Mouse (Mus musculus) neural tube, embryonic 15.5 days (tissue): ENCODE data around the gene Rasgrf2. TPM values are rescaled to one million over a fixed set of nuclear protein-coding genes. Genes with fewer than 3 reads are reported as not detected.

Experiments
- ATAC-seq: fragments of 200-750 bp; cut with Nextera tagmentation; 2 replicates; pipeline ENCODE4 v1.8.0; 2017; ENCODE audit warnings: mild to moderate bottlenecking, moderate TSS enrichment, moderate library complexity; ENCODE audit not compliant: low FRiP score
- H3K27ac ChIP-seq: fragments of 300-500 bp; sonication (generic); replicated peaks from 2 replicates; pipeline ENCODE4 v1.5.1; 2015; ENCODE audit warnings: mild to moderate bottlenecking, inconsistent platforms
- H3K27me3 ChIP-seq: fragments of 300-500 bp; sonication (generic); replicated peaks from 2 replicates; pipeline ENCODE4 v1.6.1; 2015; ENCODE audit warnings: inconsistent platforms
- H3K36me3 ChIP-seq: fragments of 300-500 bp; sonication (generic); 2 replicates; pipeline ENCODE4 v1.6.1; 2015; ENCODE audit warnings: inconsistent platforms
- H3K4me1 ChIP-seq: fragments of 300-500 bp; sonication (generic); 2 replicates; pipeline ENCODE4 v1.6.1; 2015; ENCODE audit warnings: inconsistent platforms
- H3K4me2 ChIP-seq: fragments of 300-500 bp; sonication (generic); 2 replicates; pipeline ENCODE4 v1.6.1; 2015; ENCODE audit warnings: inconsistent platforms, mild to moderate bottlenecking, moderate library complexity
- H3K4me3 ChIP-seq: fragments of 300-500 bp; sonication (generic); replicated peaks from 2 replicates; pipeline ENCODE4 v1.5.1; 2015; ENCODE audit warnings: mild to moderate bottlenecking, inconsistent platforms
- H3K9ac ChIP-seq: fragments of 300-500 bp; sonication (generic); replicated peaks from 2 replicates; pipeline ENCODE4 v1.6.1; 2015; ENCODE audit warnings: mild to moderate bottlenecking, inconsistent platforms
- H3K9me3 ChIP-seq: fragments of 300-500 bp; sonication (generic); replicated peaks from 2 replicates; pipeline ENCODE4 v1.6.1; 2016; ENCODE audit warnings: inconsistent platforms
- WGBS: fragments of 180-500 bp; shearing (Covaris S2); methylation state at CpG from one replicate; pipeline ENCODE4 v1.1.7; 2015; ENCODE audit warnings: mixed read lengths; 5-methylcytosine and 5-hydroxymethylcytosine counted together
- polyA plus RNA-seq: library from polyadenylated mRNA; unstranded; fragments of >200 nt; fragmentation: Nextera tagmentation; extraction: Ambion mirVana; gene quantifications from 2 replicates; pipeline ENCODE4 v1.2.1, GENCODE M21; 2015

Gene Rasgrf2
- polyA plus RNA-seq, 1 experiment from 2014 or later, result 7.5 TPM

GRCm38 (mm10) chr13:92030364-92031057 lies 100.9 kb downstream of the Rasgrf2 start:
- no peak overlapping the region for H3K27ac ChIP-seq
- H3K4me3 ChIP-seq, result no peak overlapping the region
- no peaks in the 10 kb centered on the region for H3K27me3 ChIP-seq
- H3K9me3 ChIP-seq, result no peaks in the 10 kb centered on the region; the same call in 1 of the 2 replicates
- H3K36me3 ChIP-seq, result no peaks in the 10 kb centered on the region
- no peak overlapping the region for H3K4me2 ChIP-seq
- no peak overlapping the region for H3K9ac ChIP-seq
- 92% methylated on average over 24 of the region's 24 CpGs for WGBS
- ATAC-seq, result no peak
- no peaks in the 10 kb centered on the region for H3K4me1 ChIP-seq

GRCm38 (mm10) chr13:92029666-92030065 lies 101.8 kb downstream of the Rasgrf2 start:
- Histone ChIP-seq H3K9me3 (no peaks in the 10 kb centered on the region; the same call in 1 of the 2 replicates), H3K27ac (no peak overlapping the region), H3K36me3 (no peaks in the 10 kb centered on the region), H3K4me3 (no peak overlapping the region), H3K4me1 (no peaks in the 10 kb centered on the region), H3K27me3 (no peaks in the 10 kb centered on the region), H3K9ac (no peak overlapping the region), H3K4me2 (no peak overlapping the region)
- 84% methylated on average over 3 of the region's 3 CpGs for WGBS
- no peak for ATAC-seq

GRCm38 (mm10) chr13:92027951-92028350 lies 103.5 kb downstream of the Rasgrf2 start:
- Histone ChIP-seq H3K4me3 (no peak overlapping the region), H3K4me1 (no peaks in the 10 kb centered on the region), H3K36me3 (no peaks in the 10 kb centered on the region), H3K27ac (no peak overlapping the region), H3K4me2 (no peak overlapping the region), H3K27me3 (no peaks in the 10 kb centered on the region), H3K9ac (no peak overlapping the region), H3K9me3 (no peaks in the 10 kb centered on the region; the same call in 1 of the 2 replicates)
- ATAC-seq, result no peak
- WGBS, result 90% methylated on average over 5 of the region's 5 CpGs

GRCm38 (mm10) chr13:92026651-92027050 lies 104.8 kb downstream of the Rasgrf2 start:
- ATAC-seq, result no peak
- H3K9ac ChIP-seq, result no peak overlapping the region
- H3K4me3 ChIP-seq, result no peak overlapping the region
- no peaks in the 10 kb centered on the region for H3K4me1 ChIP-seq
- H3K9me3 ChIP-seq, result no peaks in the 10 kb centered on the region; the same call in 1 of the 2 replicates
- WGBS, result 72% methylated on average over 2 of the region's 2 CpGs
- H3K4me2 ChIP-seq, result no peak overlapping the region
- H3K27ac ChIP-seq, result no peak overlapping the region
- no peaks in the 10 kb centered on the region for H3K27me3 ChIP-seq
- H3K36me3 ChIP-seq, result no peaks in the 10 kb centered on the region

- no peaks in the 10 kb centered on the region for H3K4me1 ChIP-seq
- H3K4me2 ChIP-seq, result no peak overlapping the region
- H3K27ac ChIP-seq, result no peak overlapping the region
- H3K9ac ChIP-seq, result no peak overlapping the region
- no peak for ATAC-seq
- 96% methylated on average over 3 of the region's 3 CpGs for WGBS
- no peak overlapping the region for H3K4me3 ChIP-seq
- H3K27me3 ChIP-seq, result no peaks in the 10 kb centered on the region
- H3K36me3 ChIP-seq, result no peaks in the 10 kb centered on the region
- H3K9me3 ChIP-seq, result no peaks in the 10 kb centered on the region
Observed at GRCm38 (mm10) chr13:92025124-92025523, 106.3 kb downstream of the Rasgrf2 start.

- no peak overlapping the region for H3K27ac ChIP-seq
- no peaks in the 10 kb centered on the region for H3K4me1 ChIP-seq
- no peak for ATAC-seq
- WGBS, result 91% methylated on average over 10 of the region's 10 CpGs
- H3K4me3 ChIP-seq, result no peak overlapping the region
- H3K9ac ChIP-seq, result no peak overlapping the region
- H3K27me3 ChIP-seq, result no peaks in the 10 kb centered on the region
- no peak overlapping the region for H3K4me2 ChIP-seq
- no peaks in the 10 kb centered on the region for H3K36me3 ChIP-seq
- no peaks in the 10 kb centered on the region for H3K9me3 ChIP-seq
Observed at GRCm38 (mm10) chr13:92022202-92022601, 109.3 kb downstream of the Rasgrf2 start.

GRCm38 (mm10) chr13:91996929-91997328 lies 134.5 kb downstream of the Rasgrf2 start:
- Histone ChIP-seq H3K27me3 (no peaks in the 10 kb centered on the region), H3K27ac (no peak overlapping the region), H3K4me2 (no peak overlapping the region), H3K4me3 (no peak overlapping the region), H3K36me3 (no peaks in the 10 kb centered on the region), H3K9ac (no peak overlapping the region), H3K9me3 (no peaks in the 10 kb centered on the region), H3K4me1 (no peaks in the 10 kb centered on the region)
- WGBS, result 63% methylated on average over 3 of the region's 3 CpGs
- ATAC-seq, result no peak

- WGBS, result 89% methylated on average over 2 of the region's 2 CpGs
- Histone ChIP-seq H3K9me3 (no peaks in the 10 kb centered on the region), H3K27me3 (no peaks in the 10 kb centered on the region), H3K4me1 (no peaks in the 10 kb centered on the region), H3K27ac (no peak overlapping the region), H3K9ac (no peak overlapping the region), H3K36me3 (no peaks in the 10 kb centered on the region), H3K4me3 (no peak overlapping the region), H3K4me2 (no peak overlapping the region)
- ATAC-seq, result no peak
Observed at GRCm38 (mm10) chr13:91991412-91991811, 140.0 kb downstream of the Rasgrf2 start.

GRCm38 (mm10) chr13:91990709-91991284 lies 140.7 kb downstream of the Rasgrf2 start:
- WGBS, result 82% methylated on average over 6 of the region's 6 CpGs
- peaks cover 5% of the 10 kb centered on the region for H3K4me1 ChIP-seq
- ATAC-seq, result no peak
- no peak overlapping the region for H3K9ac ChIP-seq
- H3K27me3 ChIP-seq, result no peaks in the 10 kb centered on the region
- no peaks in the 10 kb centered on the region for H3K36me3 ChIP-seq
- no peaks in the 10 kb centered on the region for H3K9me3 ChIP-seq
- no peak overlapping the region for H3K27ac ChIP-seq
- H3K4me3 ChIP-seq, result no peak overlapping the region
- no peak overlapping the region for H3K4me2 ChIP-seq

GRCm38 (mm10) chr13:91988378-91988777 lies 143.1 kb downstream of the Rasgrf2 start:
- Histone ChIP-seq H3K9me3 (no peaks in the 10 kb centered on the region), H3K4me3 (no peak overlapping the region), H3K4me1 (peaks cover 5% of the 10 kb centered on the region), H3K4me2 (no peak overlapping the region), H3K36me3 (no peaks in the 10 kb centered on the region), H3K27ac (no peak overlapping the region), H3K27me3 (no peaks in the 10 kb centered on the region), H3K9ac (no peak overlapping the region)
- WGBS, result 86% methylated on average over 7 of the region's 7 CpGs
- ATAC-seq, result no peak

- Histone ChIP-seq H3K4me1 (peaks cover 5% of the 10 kb centered on the region), H3K27me3 (no peaks in the 10 kb centered on the region), H3K27ac (no peak overlapping the region), H3K4me2 (no peak overlapping the region), H3K36me3 (no peaks in the 10 kb centered on the region), H3K9me3 (no peaks in the 10 kb centered on the region), H3K9ac (no peak overlapping the region), H3K4me3 (no peak overlapping the region)
- no peak for ATAC-seq
- 93% methylated on average over 6 of the region's 6 CpGs for WGBS
Observed at GRCm38 (mm10) chr13:91986958-91987357, 144.5 kb downstream of the Rasgrf2 start.

- Histone ChIP-seq H3K27me3 (no peaks in the 10 kb centered on the region), H3K27ac (no peak overlapping the region), H3K4me1 (peaks cover 5% of the 10 kb centered on the region), H3K4me3 (no peak overlapping the region), H3K36me3 (no peaks in the 10 kb centered on the region), H3K9ac (no peak overlapping the region), H3K9me3 (no peaks in the 10 kb centered on the region), H3K4me2 (no peak overlapping the region)
- ATAC-seq, result peak; percentile 82; the same call in 1 of the 2 replicates
- 37% methylated on average over 7 of the region's 7 CpGs for WGBS
Observed at GRCm38 (mm10) chr13:91985915-91986589, 145.4 kb downstream of the Rasgrf2 start.
